Mouse (Mus musculus) testis, adult 2 months (tissue): ENCODE data around the gene Tmem52. TPM values are rescaled to one million over a fixed set of nuclear protein-coding genes. Genes with fewer than 3 reads are reported as not detected.

ENCODE experiments used
- H3K27ac ChIP-seq: fragments of 200-500 bp; 2 replicates; pipeline ENCODE4 v1.5.1; 2012; ENCODE audit warnings: low read depth, low read length; ENCODE audit not compliant: control insufficient read depth, insufficient read depth
- H3K27me3 ChIP-seq: fragments of 200-500 bp; 2 replicates; pipeline ENCODE4 v1.6.1; 2012; ENCODE audit warnings: mild to moderate bottlenecking, low read length, moderate library complexity; ENCODE audit not compliant: control insufficient read depth, insufficient read depth
- H3K36me3 ChIP-seq: fragments of 200-500 bp; 2 replicates; pipeline ENCODE4 v1.6.1; 2012; ENCODE audit warnings: mild to moderate bottlenecking, low read length; ENCODE audit not compliant: control insufficient read depth, insufficient read depth
- H3K4me1 ChIP-seq: fragments of 200-500 bp; 2 replicates; pipeline ENCODE4 v1.6.1; 2012; ENCODE audit warnings: low read length; ENCODE audit not compliant: control insufficient read depth, insufficient read depth
- H3K4me3 ChIP-seq: fragments of 200-500 bp; 2 replicates; pipeline ENCODE4 v1.5.1; 2012; ENCODE audit warnings: low read depth, mild to moderate bottlenecking, low read length, moderate library complexity, mixed read lengths; ENCODE audit not compliant: control insufficient read depth
- CTCF ChIP-seq: fragments of 200-500 bp; IDR thresholded peaks from 2 replicates; pipeline ENCODE4 v1.5.1; 2012; ENCODE audit warnings: low read depth, mild to moderate bottlenecking, inconsistent platforms, low read length, moderate library complexity; ENCODE audit not compliant: control insufficient read depth, insufficient read depth, insufficient replicate concordance
- POLR2A ChIP-seq: fragments of 200-500 bp; IDR thresholded peaks from 2 replicates; pipeline ENCODE4 v1.6.1; 2012; ENCODE audit warnings: low read depth, mild to moderate bottlenecking, inconsistent platforms, low read length, moderate library complexity; ENCODE audit not compliant: control insufficient read depth
- polyA plus RNA-seq: library from polyadenylated mRNA; depleted of rRNA; stranded (reverse); fragments of >200 nt; gene quantifications from 2 replicates; pipeline ENCODE4 v1.2.3, GENCODE M21; 2012

Tmem52 gene
- polyA plus RNA-seq, 1 experiment, result 30.0 TPM

DNA sequence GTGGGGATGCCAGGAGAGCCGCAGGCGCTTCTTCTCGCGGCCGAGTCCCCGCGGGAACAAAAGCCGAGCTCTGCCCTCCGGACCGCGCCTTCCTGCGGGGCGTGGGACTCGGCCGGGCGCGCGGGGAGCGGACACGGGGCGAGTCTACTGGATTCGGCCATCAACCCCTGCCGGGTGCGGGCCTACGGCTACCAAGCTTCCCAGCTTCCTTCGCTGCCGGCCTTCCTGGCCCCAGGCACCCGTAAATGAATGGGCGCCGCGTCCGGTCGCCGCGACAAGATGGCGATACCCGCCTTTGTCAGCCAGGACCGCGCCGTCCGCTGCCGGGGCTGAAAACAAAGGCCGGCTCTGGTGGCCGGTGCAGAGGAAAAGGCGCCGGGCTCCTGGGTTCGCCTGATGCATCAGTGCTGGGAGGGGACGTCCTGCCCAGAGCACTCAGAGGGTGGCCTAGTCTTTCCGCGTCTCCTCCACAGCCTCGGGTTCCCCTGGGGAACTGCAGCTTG lies 23.3 kb downstream of the Tmem52 start:
- Histone ChIP-seq H3K27ac (peak overlapping the region; percentile 79), H3K4me1 (peaks cover 7% of the 10 kb centered on the region), H3K4me3 (peak overlapping the region; percentile 97), H3K36me3 (no peaks in the 10 kb centered on the region), H3K27me3 (no peaks in the 10 kb centered on the region)
- TF ChIP-seq CTCF (no peak), POLR2A (no peak; the same call in 1 of the 2 replicates)

GRCm38 (mm10) chr4:155494891-155495290 lies 26.0 kb downstream of the Tmem52 start:
- Histone ChIP-seq H3K4me3 (no peak overlapping the region), H3K27me3 (no peaks in the 10 kb centered on the region), H3K27ac (no peak overlapping the region), H3K4me1 (peaks cover 5% of the 10 kb centered on the region), H3K36me3 (no peaks in the 10 kb centered on the region)
- no peak for TF ChIP-seq POLR2A
- no peak for TF ChIP-seq CTCF

DNA sequence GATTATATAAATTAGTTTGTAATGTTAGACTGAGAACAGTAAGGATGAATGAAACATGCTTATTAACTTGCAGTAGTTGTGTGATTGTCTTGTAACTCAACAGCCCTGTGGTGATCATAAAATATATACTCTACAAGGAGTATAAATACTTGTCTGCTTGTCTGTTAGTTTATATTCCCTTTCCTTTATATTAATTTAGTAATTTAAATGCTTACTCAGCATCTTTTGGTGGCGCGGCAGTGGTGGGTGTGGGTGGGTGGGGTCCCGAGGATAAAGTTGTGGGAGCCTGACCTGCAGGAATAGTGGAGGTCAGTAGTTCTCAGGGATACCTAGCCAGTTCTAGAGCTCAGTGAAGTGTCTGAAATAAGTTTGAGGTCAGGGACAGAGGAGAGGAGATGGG lies 29.0 kb downstream of the Tmem52 start:
- TF ChIP-seq POLR2A (no peak), CTCF (no peak)
- Histone ChIP-seq H3K27ac (no peak overlapping the region), H3K4me3 (no peak overlapping the region), H3K27me3 (no peaks in the 10 kb centered on the region), H3K36me3 (no peaks in the 10 kb centered on the region), H3K4me1 (peaks cover 2% of the 10 kb centered on the region)

DNA sequence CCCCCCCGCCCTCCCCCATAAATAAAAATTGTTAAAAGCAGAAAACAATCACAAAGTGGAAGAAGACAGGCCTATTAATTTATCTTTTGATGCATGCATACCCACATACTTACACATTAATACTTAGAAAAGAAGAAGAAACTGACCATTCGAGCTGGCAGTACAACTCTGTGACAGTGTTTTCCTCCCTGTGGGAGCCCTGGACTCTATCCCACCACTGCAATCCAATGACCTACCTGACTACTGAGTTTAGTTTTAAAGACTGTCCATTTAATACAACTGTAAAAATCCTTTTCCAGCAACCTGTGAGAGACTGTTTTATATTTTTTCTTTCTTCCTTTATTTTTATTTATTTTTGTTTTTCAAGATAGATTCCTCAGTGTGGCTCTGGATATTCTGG lies 32.2 kb downstream of the Tmem52 start:
- Histone ChIP-seq H3K4me1 (peaks cover 8% of the 10 kb centered on the region), H3K4me3 (no peak overlapping the region), H3K27me3 (no peaks in the 10 kb centered on the region), H3K36me3 (no peaks in the 10 kb centered on the region), H3K27ac (no peak overlapping the region)
- no peak for TF ChIP-seq CTCF
- no peak for TF ChIP-seq POLR2A

GRCm38 (mm10) chr4:155505067-155505466 lies 36.2 kb downstream of the Tmem52 start:
- Histone ChIP-seq H3K4me3 (no peak overlapping the region), H3K4me1 (peaks cover 8% of the 10 kb centered on the region), H3K27me3 (no peaks in the 10 kb centered on the region), H3K27ac (no peak overlapping the region), H3K36me3 (no peaks in the 10 kb centered on the region)
- TF ChIP-seq CTCF (no peak), POLR2A (no peak)

- peaks cover 8% of the 10 kb centered on the region for H3K4me1 ChIP-seq
- no peak overlapping the region for H3K4me3 ChIP-seq
- no peaks in the 10 kb centered on the region for H3K27me3 ChIP-seq
- no peak overlapping the region for H3K27ac ChIP-seq
- TF ChIP-seq CTCF, result no peak
- no peak for TF ChIP-seq POLR2A
- no peaks in the 10 kb centered on the region for H3K36me3 ChIP-seq
Observed at GRCm38 (mm10) chr4:155505671-155506295, 36.9 kb downstream of the Tmem52 start.

DNA sequence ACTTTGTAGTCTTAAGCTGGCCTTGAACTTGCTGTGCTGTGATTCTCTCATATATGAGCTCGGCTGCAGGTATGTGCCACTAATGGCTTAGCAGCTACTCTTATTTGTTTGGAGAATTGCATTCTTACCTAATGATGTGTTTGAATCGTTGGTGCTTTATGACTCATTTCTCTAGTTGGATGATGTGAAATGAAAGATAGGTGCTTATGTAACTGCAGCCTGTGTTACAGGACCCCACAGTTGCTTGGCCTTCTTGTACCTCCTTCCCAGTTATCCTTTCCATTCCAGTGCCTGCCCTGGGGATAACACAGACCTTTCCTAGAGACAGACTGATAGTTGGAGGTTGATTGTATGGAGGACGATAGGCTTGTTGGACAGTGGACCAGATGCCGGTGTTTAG lies 39.7 kb downstream of the Tmem52 start:
- no peaks in the 10 kb centered on the region for H3K27me3 ChIP-seq
- TF ChIP-seq CTCF (no peak), POLR2A (no peak)
- H3K4me1 ChIP-seq, result peaks cover 8% of the 10 kb centered on the region
- H3K36me3 ChIP-seq, result no peaks in the 10 kb centered on the region
- H3K27ac ChIP-seq, result no peak overlapping the region
- no peak overlapping the region for H3K4me3 ChIP-seq
